Mouse (Mus musculus) left cerebral cortex, adult 2 months (tissue): Measurements from ENCODE around the gene Tacc2. TPM values are rescaled to one million over a fixed set of nuclear protein-coding genes. Genes with fewer than 3 reads are reported as not detected.
"Not testable (repeated sequence)": the region's sequence is repeated elsewhere in the genome, so short reads cannot be mapped to it uniquely, and the experiment has no call there.

Experiments used
- DNase-seq, 2 experiments: peaks; one replicate each; pipeline ENCODE4 v3.0.0; 2021 to 2022; ENCODE audit warnings: low spot score in 2 of 2, mixed read lengths in 1 of 2; ENCODE audit errors: extremely low spot score in 1 of 2
- H3K27ac ChIP-seq: fragments of 200-600 bp; 2 replicates; pipeline ENCODE4 v1.8.1; 2022
- H3K4me3 ChIP-seq: fragments of 200-600 bp; 2 replicates; pipeline ENCODE4 v1.8.1; 2022
- CTCF ChIP-seq: fragments of 200-600 bp; IDR thresholded peaks from 2 replicates; pipeline ENCODE4 v1.8.1; 2022; ENCODE audit warnings: antibody characterized with exemption, mild to moderate bottlenecking, moderate library complexity
- intact Hi-C: fragments of 180-260 bp; cut with DNase I; formaldehyde crosslinking; loops from one replicate; pipeline ENCODE4 v1.15.1; 2025
- long read RNA-seq, 2 experiments: library from polyadenylated mRNA; stranded (forward); transcript quantifications; one replicate each; pipeline ENCODE4 v2.0.0; 2021; ENCODE audit warnings: borderline mapping rate in 2 of 2
- total RNA-seq, 2 experiments: library from RNA; stranded (reverse); gene quantifications; 2 replicates each; pipeline ENCODE4 v1.2.3; 2021

Gene Tacc2
- total RNA-seq: 10 to 100 TPM; 65.9 to 67.6 TPM
- long read RNA-seq, experiment 1, partial matches to known transcripts: 4 of 60 reads
- long read RNA-seq, experiment 1, other reads (novel, unspliced or antisense): 53 of 60 reads
- long read RNA-seq, experiment 2, partial matches to known transcripts: 8 of 38 reads
- long read RNA-seq, experiment 2, other reads (novel, unspliced or antisense): 25 of 38 reads

DNA sequence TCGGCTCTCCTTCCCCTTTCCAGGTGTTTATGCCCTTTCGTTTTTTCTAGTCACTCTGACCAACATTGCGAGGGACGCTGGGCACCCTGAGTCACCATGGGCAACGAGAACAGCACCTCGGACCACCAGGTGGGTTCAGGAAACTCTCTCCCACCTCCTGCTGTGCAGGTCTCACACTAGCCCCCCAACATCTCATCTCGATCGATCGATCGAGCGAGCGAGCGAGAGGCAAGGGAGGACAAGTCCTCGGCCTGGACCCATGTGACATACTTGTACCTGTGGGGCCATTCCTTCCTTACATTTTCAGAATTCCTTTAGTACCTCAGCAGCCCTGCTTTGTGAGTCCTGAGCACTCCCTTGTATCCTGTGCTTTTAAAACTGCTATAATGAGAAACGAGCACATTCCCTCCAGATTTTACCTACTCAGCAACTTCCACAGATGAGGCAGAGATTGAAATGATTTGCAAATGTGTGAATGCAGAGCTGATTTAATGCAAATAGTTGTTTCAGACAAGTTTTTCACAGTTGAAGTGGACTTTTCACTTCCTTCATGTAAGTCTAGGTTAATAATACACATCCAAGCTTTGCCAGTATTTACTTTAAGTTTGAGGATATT, at the start of gene Tacc2:
Tacc2 (plus strand) TSS at position 51 of the 616 bp plus-strand sequence.
- intact Hi-C loops: no loop called here
- DNase-seq: no peak
- TF ChIP-seq CTCF: no peak
- Histone ChIP-seq H3K27ac (no peak within 1 kb of the TSS), H3K4me3 (no peak within 1 kb of the TSS)

DNA sequence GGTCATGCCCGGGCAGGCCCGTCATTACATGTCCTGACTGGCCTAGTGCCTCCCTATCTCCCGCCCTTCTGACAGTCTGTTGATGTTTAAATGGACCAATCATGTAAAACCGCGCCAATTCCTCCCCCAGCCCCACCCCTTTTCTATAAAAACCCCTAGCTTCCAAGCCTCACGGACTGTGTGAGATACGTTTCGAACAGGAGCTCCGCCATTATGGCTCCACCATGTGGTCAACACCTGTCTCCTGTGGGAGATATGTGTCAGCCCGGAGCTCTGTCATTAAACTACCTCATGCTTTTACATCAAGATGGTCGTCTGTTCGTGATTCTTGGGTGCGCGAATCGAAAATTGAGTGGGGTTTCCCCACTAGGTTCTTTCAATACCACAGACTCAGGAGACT, 46.1 kb upstream of the Tacc2 start:
- not testable (repeated sequence) for H3K27ac ChIP-seq, DNase-seq, H3K4me3 ChIP-seq
- intact Hi-C loops: loop anchor here (5.0 kb wide), 1 partner anchor 161 kb away; no protein-coding TSS in a partner anchor

DNA sequence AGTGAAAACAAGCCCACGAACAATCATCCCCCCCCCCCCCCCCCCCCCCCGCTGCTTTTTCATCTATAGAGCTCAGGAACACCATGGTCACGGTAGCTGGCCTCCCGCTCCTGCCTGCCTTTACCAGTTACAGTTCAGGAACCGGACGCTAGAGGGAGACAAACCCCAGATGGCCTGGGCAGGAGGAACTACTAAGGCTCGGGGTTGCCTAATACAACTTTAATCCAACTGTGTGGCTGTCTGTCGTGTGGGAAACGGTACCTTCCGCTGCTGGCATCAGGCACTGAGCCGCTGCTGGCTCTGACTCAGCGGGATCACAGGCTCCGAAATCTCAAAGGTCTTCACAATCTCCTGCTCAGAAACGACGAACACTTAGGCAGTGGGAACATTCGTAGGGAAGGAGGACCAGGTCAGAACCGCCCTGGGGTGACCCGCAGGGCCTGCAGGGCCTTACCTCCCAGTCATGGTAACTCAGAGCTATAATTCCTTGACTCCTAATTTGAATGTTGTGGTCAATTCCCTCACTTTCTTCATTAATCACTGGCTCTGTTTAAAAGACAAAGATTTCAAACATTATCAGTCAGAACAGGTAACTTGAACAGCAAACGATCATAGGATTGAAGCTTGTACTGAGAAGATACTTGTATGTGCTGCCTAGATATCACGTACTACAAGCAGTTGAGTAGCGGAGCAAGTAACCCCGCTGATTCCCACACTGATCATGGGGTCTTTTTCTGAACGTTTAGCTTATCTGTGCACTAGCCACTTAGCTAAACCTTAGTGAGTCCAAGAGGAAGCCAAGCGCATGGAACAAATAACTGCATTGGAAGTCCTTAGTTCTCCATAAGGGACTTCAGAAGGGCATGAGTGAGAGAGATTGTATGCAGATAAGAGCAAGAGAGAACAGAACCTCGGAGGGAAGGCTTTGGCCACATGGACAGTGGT, 43.6 kb upstream of the Tacc2 start:
- intact Hi-C loops: loop anchor here (2.0 to 5.0 kb wide), 2 partner anchors 159 to 229 kb away; no protein-coding TSS in a partner anchor
- TF ChIP-seq CTCF: peak; percentile 71
- DNase-seq: peak; percentile 84 to 92
- Histone ChIP-seq H3K4me3 (no peak overlapping the region), H3K27ac (no peak overlapping the region)

DNA sequence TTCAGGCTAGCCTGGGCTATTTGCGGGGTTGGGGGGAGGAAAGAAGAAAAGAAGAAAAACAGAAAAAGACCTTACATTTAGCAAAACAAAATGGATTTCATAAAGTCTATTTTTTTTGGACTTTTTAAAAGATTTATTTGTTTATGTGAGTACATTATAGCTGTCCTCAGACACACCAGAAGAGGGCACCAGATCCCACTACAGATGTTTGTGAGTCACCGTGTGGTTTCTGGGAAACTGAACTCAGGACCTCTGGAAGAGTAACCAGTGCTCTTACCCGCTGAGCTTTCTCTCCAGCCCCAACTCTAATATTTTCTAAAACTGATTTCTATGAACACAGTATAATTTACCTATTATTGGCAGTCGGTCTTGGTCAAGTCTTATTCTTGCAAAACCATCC, 42.1 kb upstream of the Tacc2 start:
- peak; percentile 43 for TF ChIP-seq CTCF
- Histone ChIP-seq H3K4me3 (no peak overlapping the region), H3K27ac (no peak overlapping the region)
- DNase-seq: no peak
- intact Hi-C loops: no loop called here

DNA sequence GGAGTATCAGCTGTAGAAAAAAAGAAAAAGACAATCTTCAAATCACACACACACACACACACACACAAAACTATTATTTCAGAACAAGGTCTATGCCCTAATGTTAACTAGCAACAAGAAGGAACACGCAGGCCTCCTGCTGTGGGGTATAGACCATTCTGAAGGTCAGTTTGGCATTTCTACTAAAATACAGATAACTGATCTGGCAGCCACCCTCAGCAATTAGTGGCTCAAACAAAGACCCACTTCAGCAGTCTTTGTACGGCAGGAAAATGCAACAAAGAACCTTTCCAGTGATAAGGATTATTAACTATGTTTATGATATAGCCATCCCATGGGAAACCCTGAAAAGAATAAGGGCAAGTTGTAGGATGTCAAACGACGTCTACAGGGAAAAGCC, 40.2 kb upstream of the Tacc2 start:
- intact Hi-C loops: no loop called here
- no peak for DNase-seq
- Histone ChIP-seq H3K4me3 (no peak overlapping the region), H3K27ac (no peak overlapping the region)
- TF ChIP-seq CTCF: no peak

DNA sequence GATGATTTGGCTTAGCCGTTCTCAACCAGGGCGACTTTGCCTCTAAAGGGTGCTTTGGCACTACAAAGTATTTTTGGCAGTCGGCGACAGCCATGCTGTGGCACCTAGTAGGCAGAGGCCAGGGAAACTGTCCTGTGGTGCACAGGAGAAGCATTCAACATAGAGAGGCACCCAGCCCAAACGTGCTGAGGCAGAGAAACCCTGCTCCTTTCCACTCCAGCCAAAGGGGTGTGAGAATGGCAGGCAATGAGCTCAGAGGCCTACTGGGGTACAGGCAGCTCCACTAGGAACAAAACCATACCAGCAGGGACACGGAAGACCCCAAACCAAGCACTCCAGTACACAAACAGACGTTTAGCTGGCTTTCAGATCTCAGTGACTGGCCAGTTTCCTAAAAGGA, 37.1 kb upstream of the Tacc2 start:
- no peak overlapping the region for H3K27ac ChIP-seq
- intact Hi-C loops: no loop called here
- DNase-seq: no peak
- H3K4me3 ChIP-seq: no peak overlapping the region
- no peak for TF ChIP-seq CTCF

DNA sequence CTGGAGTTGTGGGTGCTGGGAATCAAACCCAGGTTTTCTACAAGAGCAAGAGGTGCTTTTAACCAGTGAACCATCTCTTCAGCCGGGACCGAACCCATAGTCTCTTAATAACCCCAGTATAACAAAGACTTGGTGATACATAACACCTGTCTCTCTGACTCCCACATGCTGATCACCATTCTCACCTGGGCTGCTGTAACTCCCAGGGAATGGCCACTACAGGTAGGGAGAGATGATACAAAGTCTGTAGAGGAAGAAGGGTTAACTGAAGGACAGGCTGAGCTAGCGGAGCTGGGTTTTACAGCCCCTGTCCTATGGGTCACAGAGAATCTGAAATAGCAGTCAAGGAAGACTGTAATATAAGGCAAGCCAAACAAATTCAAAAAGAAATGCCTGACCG, 34.1 kb upstream of the Tacc2 start:
- intact Hi-C loops: no loop called here
- no peak for DNase-seq
- TF ChIP-seq CTCF: no peak
- Histone ChIP-seq H3K4me3 (no peak overlapping the region), H3K27ac (no peak overlapping the region)

DNA sequence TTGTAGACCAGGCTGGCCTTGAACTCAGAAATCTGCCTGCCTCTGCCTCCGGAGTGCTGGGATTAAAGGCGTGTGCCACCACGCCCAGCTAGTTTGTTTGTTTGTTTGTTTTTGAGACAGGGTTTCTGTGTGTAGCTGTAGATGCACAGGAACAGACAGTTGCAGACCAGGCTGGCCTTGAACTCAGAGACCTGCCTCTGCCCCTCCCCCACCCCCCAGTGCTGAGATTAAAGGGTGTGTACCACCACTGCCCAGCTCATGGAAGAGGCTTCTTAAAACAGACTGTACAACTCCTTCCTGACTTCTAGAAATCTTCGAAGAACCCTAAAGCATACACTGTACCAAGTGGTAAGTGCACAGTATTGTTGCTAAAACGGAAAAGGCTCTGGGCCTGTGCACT, 31.8 kb upstream of the Tacc2 start:
- intact Hi-C loops: loop anchor here (5.0 kb wide), 4 partner anchors 102 to 217 kb away; no protein-coding TSS in a partner anchor
- no peak for TF ChIP-seq CTCF
- no peak for DNase-seq
- peak overlapping the region; percentile 85; the same call in 1 of the 2 replicates for H3K4me3 ChIP-seq
- no peak overlapping the region for H3K27ac ChIP-seq

DNA sequence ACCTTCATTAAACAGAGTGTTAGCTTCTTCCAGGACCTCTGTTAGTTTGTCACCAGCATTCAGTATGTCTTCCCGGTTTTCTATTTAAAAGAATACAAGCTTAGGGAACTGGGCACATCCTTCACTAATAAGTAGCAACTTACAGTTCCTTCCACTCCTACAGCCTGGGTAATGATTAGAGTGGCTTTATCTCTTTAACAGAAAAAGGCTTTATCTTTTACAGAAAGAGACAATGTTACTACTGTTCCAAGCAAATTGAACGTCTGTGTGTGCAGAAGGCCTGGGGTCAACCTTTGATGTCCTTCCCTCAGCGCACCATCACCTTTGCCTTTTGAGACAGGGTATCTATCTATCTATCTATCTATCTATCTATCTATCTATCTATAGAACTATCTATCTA, 31.3 kb upstream of the Tacc2 start:
- TF ChIP-seq CTCF: no peak
- DNase-seq: no peak
- Histone ChIP-seq H3K4me3 (peak overlapping the region; percentile 85), H3K27ac (no peak overlapping the region; the same call in 1 of the 2 replicates)
- intact Hi-C loops: loop anchor here (2.0 to 5.0 kb wide), 6 partner anchors 27 to 216 kb away; no protein-coding TSS in a partner anchor

DNA sequence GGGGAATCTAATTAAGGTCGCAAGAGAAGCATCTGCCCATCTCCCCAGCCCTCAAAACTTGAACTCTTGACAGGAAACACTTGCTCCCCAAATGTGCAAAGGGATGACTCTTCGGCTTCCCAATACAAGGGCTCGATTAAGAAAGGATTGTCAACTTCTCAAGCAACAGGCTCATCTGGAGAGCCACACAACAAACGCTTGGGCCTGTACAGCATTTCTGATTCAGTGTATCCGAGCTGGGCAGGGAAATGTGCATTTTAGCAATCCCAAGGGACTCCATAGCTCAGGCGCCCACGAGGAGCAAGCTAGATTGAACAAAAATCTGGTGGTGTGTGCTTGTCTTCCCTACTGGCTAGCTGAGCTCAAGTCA, 30.8 kb upstream of the Tacc2 start:
- peak overlapping the region; percentile 97 for H3K27ac ChIP-seq
- no peak for DNase-seq
- intact Hi-C loops: loop anchor here (2.0 to 5.0 kb wide), 6 partner anchors 28 to 216 kb away; no protein-coding TSS in a partner anchor
- TF ChIP-seq CTCF: no peak
- H3K4me3 ChIP-seq: peak overlapping the region; percentile 85

DNA sequence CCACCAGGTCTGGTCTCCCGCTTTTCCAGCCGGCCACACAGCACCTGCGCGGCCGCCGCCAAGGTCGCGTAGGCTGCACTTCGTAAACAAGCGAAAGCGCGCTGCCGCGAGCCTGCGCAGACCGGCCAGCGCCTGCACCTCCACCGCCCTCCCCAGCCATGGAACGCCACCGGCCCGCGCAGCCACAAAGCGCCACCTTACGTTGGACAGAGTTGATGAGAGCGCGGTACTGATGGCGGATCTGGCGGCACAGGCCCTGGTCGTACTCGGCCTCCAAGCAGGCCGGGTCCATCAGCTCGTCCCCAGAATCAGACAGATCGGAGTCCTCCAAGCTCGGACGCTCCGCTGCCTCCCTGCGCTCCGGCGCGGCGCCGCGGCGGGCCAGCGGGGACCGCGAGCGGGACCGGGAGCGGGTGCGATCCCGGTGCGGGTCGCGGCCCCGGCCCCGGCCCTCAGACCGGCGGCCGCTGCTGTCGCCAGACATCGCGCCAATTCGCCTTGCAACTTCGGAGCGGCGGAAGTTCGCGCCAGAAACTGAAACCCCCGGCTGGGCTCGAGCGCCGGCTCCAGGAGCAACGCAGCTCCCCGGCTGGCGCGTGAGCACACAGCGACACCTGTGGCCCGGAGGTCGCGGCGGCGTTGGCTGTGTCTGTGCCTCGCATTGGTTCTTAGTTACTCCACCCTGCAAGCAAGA, 30.3 kb upstream of the Tacc2 start:
- Histone ChIP-seq H3K27ac (peak overlapping the region; percentile 97), H3K4me3 (peak overlapping the region; percentile 85)
- intact Hi-C loops: loop anchor here (2.0 to 5.0 kb wide), 6 partner anchors 28 to 215 kb away; no protein-coding TSS in a partner anchor
- TF ChIP-seq CTCF: peak; percentile 83
- peak; percentile 89 to 93 for DNase-seq
